Mouse (Mus musculus) bone marrow, adult 2 months (tissue): ENCODE measurements around the gene Crbn.

Experiments
- CTCF ChIP-seq: fragments of 200-500 bp; IDR thresholded peaks from 2 replicates; pipeline ENCODE4 v1.5.1; 2011; ENCODE audit warnings: low read length, control low read depth; ENCODE audit not compliant: control insufficient read depth, insufficient read depth
- POLR2A ChIP-seq: fragments of 200-500 bp; IDR thresholded peaks from 2 replicates; pipeline ENCODE4 v1.6.1; 2011; ENCODE audit warnings: low read depth, mild to moderate bottlenecking, control low read depth, low read length, borderline replicate concordance; ENCODE audit not compliant: control insufficient read depth

DNA sequence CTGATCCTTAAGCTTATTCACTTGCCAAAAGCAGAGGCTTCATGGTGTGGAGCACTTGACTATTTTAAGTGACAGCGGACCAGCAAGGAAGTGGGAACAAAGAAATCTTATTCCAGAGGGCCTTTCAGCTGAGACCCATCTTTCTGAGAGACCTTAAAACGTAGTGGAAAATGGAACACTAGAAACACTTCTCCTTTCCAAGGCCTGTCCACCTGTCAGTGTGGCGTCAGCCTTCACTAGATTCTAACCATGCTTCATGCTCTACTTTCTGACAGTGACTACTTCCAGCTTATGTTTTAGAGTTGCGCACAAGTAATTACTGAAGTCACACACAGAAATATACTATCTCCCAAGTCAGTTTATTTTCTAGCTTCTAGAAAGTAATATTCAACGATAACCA lies 7.4 kb downstream of the Crbn start:
- TF ChIP-seq POLR2A: no peak
- TF ChIP-seq CTCF: no peak
